Comparison of ENCODE assay signal across 8 mouse cellular contexts in genomic region chr9:59577401-59577800, GRCm38 (mm10). TPM values are rescaled to one million over a fixed set of nuclear protein-coding genes. Genes with fewer than 3 reads are reported as not detected.
A peak's percentile ranks its signal among the peaks of the same experiment; 100 is the strongest.
DNase-seq lines count a peak whose midpoint lies in the region; ATAC-seq and TF ChIP-seq lines count a peak whose summit lies in the region.

No protein-coding gene starts in this region.

- WGBS in kidney, postnatal 0 days: 14% methylated on average over 13 of the region's 13 CpGs
- 19% methylated on average over 13 of the region's 13 CpGs for WGBS in embryonic facial prominence, embryonic 10.5 days
- WGBS in hindbrain, embryonic 16.5 days: 16% methylated on average over 13 of the region's 13 CpGs
- WGBS in midbrain, embryonic 16.5 days: 14% methylated on average over 13 of the region's 13 CpGs

- ATAC-seq in kidney, postnatal 0 days (replicated peaks; ENCODE audit: low FRiP score, low read depth): no peak
- no peak for ATAC-seq in hindbrain, embryonic 16.5 days
- ATAC-seq in midbrain, embryonic 16.5 days: no peak

- H3K36me3 ChIP-seq in kidney, postnatal 0 days (ENCODE audit: insufficient read depth, low read length): no peaks in the 10 kb centered on the region
- H3K36me3 ChIP-seq in embryonic facial prominence, embryonic 10.5 days (replicated peaks): no peaks in the 10 kb centered on the region
- H3K36me3 ChIP-seq in hindbrain, embryonic 16.5 days (ENCODE audit: control insufficient read depth, insufficient read depth, low read length): no peaks in the 10 kb centered on the region
- no peaks in the 10 kb centered on the region for H3K36me3 ChIP-seq in midbrain, embryonic 16.5 days (ENCODE audit: control insufficient read depth, insufficient read depth, low read length)

- peak overlapping the region; percentile 51 for H3K4me2 ChIP-seq in kidney, postnatal 0 days (ENCODE audit: low read length)
- H3K4me2 ChIP-seq in hindbrain, embryonic 16.5 days (ENCODE audit: low read length): peak overlapping the region; percentile 82
- peak overlapping the region; percentile 57 for H3K4me2 ChIP-seq in midbrain, embryonic 16.5 days (ENCODE audit: low read length)

- no peak overlapping the region for H3K9ac ChIP-seq in kidney, postnatal 0 days (ENCODE audit: low read depth, low read length)
- peak overlapping the region; percentile 73 for H3K9ac ChIP-seq in hindbrain, embryonic 16.5 days (ENCODE audit: low read depth, low read length)
- peak overlapping the region; percentile 41; the same call in 1 of the 2 replicates for H3K9ac ChIP-seq in midbrain, embryonic 16.5 days (ENCODE audit: low read depth, low read length)

- 0 out of 2 replicates have a peak, but pooled peaks cover 3% of the 10 kb centered on the region for H3K4me1 ChIP-seq in kidney, postnatal 0 days (replicated peaks; ENCODE audit: insufficient read depth, low read length)
- peaks cover 17% of the 10 kb centered on the region for H3K4me1 ChIP-seq in embryonic facial prominence, embryonic 10.5 days
- peaks cover 12% of the 10 kb centered on the region for H3K4me1 ChIP-seq in hindbrain, embryonic 16.5 days (ENCODE audit: control insufficient read depth, insufficient read depth, low read depth, low read length)
- H3K4me1 ChIP-seq in midbrain, embryonic 16.5 days (ENCODE audit: control insufficient read depth, insufficient read depth, low read length): peaks cover 15% of the 10 kb centered on the region

- H3K27me3 ChIP-seq in kidney, postnatal 0 days (ENCODE audit: insufficient read depth, low read length): peaks cover 7% of the 10 kb centered on the region; the same call in 1 of the 2 replicates
- peaks cover 55% of the 10 kb centered on the region for H3K27me3 ChIP-seq in embryonic facial prominence, embryonic 10.5 days (replicated peaks; ENCODE audit: low read depth, poor library complexity, severe bottlenecking)
- H3K27me3 ChIP-seq in hindbrain, embryonic 16.5 days (replicated peaks; ENCODE audit: control insufficient read depth, insufficient read depth, low read length): no peaks in the 10 kb centered on the region
- peaks cover 3% of the 10 kb centered on the region; the same call in 1 of the 2 replicates for H3K27me3 ChIP-seq in midbrain, embryonic 16.5 days (ENCODE audit: control insufficient read depth, insufficient read depth, low read depth, low read length)

- H3K9me3 ChIP-seq in kidney, postnatal 0 days (replicated peaks; ENCODE audit: low read length): no peaks in the 10 kb centered on the region
- H3K9me3 ChIP-seq in embryonic facial prominence, embryonic 10.5 days: no peaks in the 10 kb centered on the region
- no peaks in the 10 kb centered on the region for H3K9me3 ChIP-seq in hindbrain, embryonic 16.5 days (ENCODE audit: control insufficient read depth, low read length)
- no peaks in the 10 kb centered on the region for H3K9me3 ChIP-seq in midbrain, embryonic 16.5 days (replicated peaks; ENCODE audit: control insufficient read depth, low read length, poor library complexity, severe bottlenecking)

- peak overlapping the region; percentile 35 for H3K4me3 ChIP-seq in kidney, postnatal 0 days (replicated peaks; ENCODE audit: low read depth, low read length)
- H3K4me3 ChIP-seq in embryonic facial prominence, embryonic 10.5 days: peak overlapping the region; percentile 53
- peak overlapping the region; percentile 55 for H3K4me3 ChIP-seq in hindbrain, embryonic 16.5 days (ENCODE audit: low read length)
- H3K4me3 ChIP-seq in midbrain, embryonic 16.5 days (ENCODE audit: low read depth, low read length): peak overlapping the region; percentile 57

- DNase-seq in kidney, postnatal 0 days (ENCODE audit: low spot score): no peak
- no peak for DNase-seq in kidney, adult 18-20 months
- DNase-seq in embryonic facial prominence, embryonic 10.5 days (ENCODE audit: low spot score): no peak
- no peak for DNase-seq in spleen, adult 18-20 months
- DNase-seq in gastrocnemius, adult 8-10 months (ENCODE audit: low spot score in 2 of 2): no peak
- DNase-seq in adrenal gland, postnatal 4 days (ENCODE audit: low spot score in 2 of 2): no peak

- TF ChIP-seq CTCF in kidney, postnatal 0 days (IDR thresholded peaks at IDR 0.05; ENCODE audit: low read depth): no peak

- no peak overlapping the region for H3K27ac ChIP-seq in kidney, postnatal 0 days
- H3K27ac ChIP-seq in embryonic facial prominence, embryonic 10.5 days (replicated peaks): no peak overlapping the region
- H3K27ac ChIP-seq in hindbrain, embryonic 16.5 days (ENCODE audit: low read depth, low read length): peak overlapping the region; percentile 68
- peak overlapping the region; percentile 50 for H3K27ac ChIP-seq in midbrain, embryonic 16.5 days (ENCODE audit: low read length)

RNA-seq across cellular contexts. Expression of gene Celf6, which starts 0.3 kb away (rescaled TPM):
- 0.05 and 0.14 TPM in 2 replicates for polyA plus RNA-seq in kidney, postnatal 0 days (2015; fragmentation: Nextera tagmentation; extraction: Ambion mirVana)
- 1.3 TPM in 2 replicates for polyA plus RNA-seq in embryonic facial prominence, embryonic 10.5 days (2016; fragmentation: Nextera tagmentation; extraction: Ambion mirVana)
- 46.6 and 52.6 TPM in 2 replicates for polyA plus RNA-seq in hindbrain, embryonic 16.5 days (2015; fragmentation: Nextera tagmentation; extraction: Ambion mirVana)
- polyA plus RNA-seq in midbrain, embryonic 16.5 days (2015; fragmentation: Nextera tagmentation; extraction: Ambion mirVana): 64.7 and 65.0 TPM in 2 replicates
- not detected for total RNA-seq in gastrocnemius, adult 8-10 months (2022)
- 10 to 100 TPM in 1 of 2 experiments, 1 to 10 TPM in 1; 8.0 to 11.5 TPM for total RNA-seq in adrenal gland, postnatal 4 days (2021)

RNA-seq across cellular contexts. Expression of gene Tmem202, which starts 37.8 kb away (rescaled TPM):
- polyA plus RNA-seq in kidney, postnatal 0 days (2015; fragmentation: Nextera tagmentation; extraction: Ambion mirVana): 0.11 TPM in 1 of 2 replicates, not detected in the other
- not detected in 2 replicates for polyA plus RNA-seq in embryonic facial prominence, embryonic 10.5 days (2016; fragmentation: Nextera tagmentation; extraction: Ambion mirVana)
- polyA plus RNA-seq in hindbrain, embryonic 16.5 days (2015; fragmentation: Nextera tagmentation; extraction: Ambion mirVana): 1.1 and 1.3 TPM in 2 replicates
- 0.94 and 0.97 TPM in 2 replicates for polyA plus RNA-seq in midbrain, embryonic 16.5 days (2015; fragmentation: Nextera tagmentation; extraction: Ambion mirVana)
- total RNA-seq in gastrocnemius, adult 8-10 months (2022): under 1 TPM in 3 of 4 experiments, not detected in 1; 0.36 to 0.86 (median 0.54) TPM
- 1 to 10 TPM; 1.3 to 2.0 TPM for total RNA-seq in adrenal gland, postnatal 4 days (2021)

RNA-seq across cellular contexts. Expression of gene Hexa, which starts 38.1 kb away (rescaled TPM):
- 57.0 and 62.7 TPM in 2 replicates for polyA plus RNA-seq in kidney, postnatal 0 days (2015; fragmentation: Nextera tagmentation; extraction: Ambion mirVana)
- polyA plus RNA-seq in embryonic facial prominence, embryonic 10.5 days (2016; fragmentation: Nextera tagmentation; extraction: Ambion mirVana): 42.5 and 43.2 TPM in 2 replicates
- 68.0 and 71.3 TPM in 2 replicates for polyA plus RNA-seq in hindbrain, embryonic 16.5 days (2015; fragmentation: Nextera tagmentation; extraction: Ambion mirVana)
- 60.4 and 62.4 TPM in 2 replicates for polyA plus RNA-seq in midbrain, embryonic 16.5 days (2015; fragmentation: Nextera tagmentation; extraction: Ambion mirVana)
- total RNA-seq in gastrocnemius, adult 8-10 months (2022): 10 to 100 TPM; 36.4 to 39.3 (median 39.1) TPM
- total RNA-seq in adrenal gland, postnatal 4 days (2021): 10 to 100 TPM; 74.9 to 81.7 TPM

RNA-seq across cellular contexts. Expression of gene Parp6, which starts 39.7 kb away (rescaled TPM):
- 15.7 and 16.1 TPM in 2 replicates for polyA plus RNA-seq in kidney, postnatal 0 days (2015; fragmentation: Nextera tagmentation; extraction: Ambion mirVana)
- 37.7 and 40.8 TPM in 2 replicates for polyA plus RNA-seq in embryonic facial prominence, embryonic 10.5 days (2016; fragmentation: Nextera tagmentation; extraction: Ambion mirVana)
- 197 and 213 TPM in 2 replicates for polyA plus RNA-seq in hindbrain, embryonic 16.5 days (2015; fragmentation: Nextera tagmentation; extraction: Ambion mirVana)
- polyA plus RNA-seq in midbrain, embryonic 16.5 days (2015; fragmentation: Nextera tagmentation; extraction: Ambion mirVana): 214 and 222 TPM in 2 replicates
- total RNA-seq in gastrocnemius, adult 8-10 months (2022): 10 to 100 TPM; 25.8 to 37.9 (median 26.4) TPM
- 10 to 100 TPM; 31.6 to 32.2 TPM for total RNA-seq in adrenal gland, postnatal 4 days (2021)

Comparison
In these comparisons a context has a peak if more than half of its experiments do, and no peak if none do; other contexts are left out.
1. H3K27ac ChIP-seq: peak in hindbrain, embryonic 16.5 days (single experiment) and midbrain, embryonic 16.5 days (single experiment); none in kidney, postnatal 0 days (single experiment) and embryonic facial prominence, embryonic 10.5 days (single experiment).
2. RNA of gene Celf6, which starts 0.3 kb away (polyA plus RNA-seq): 64.7 to 65.0 TPM in midbrain, embryonic 16.5 days and 46.6 to 52.6 TPM in hindbrain, embryonic 16.5 days; 1.3 TPM in embryonic facial prominence, embryonic 10.5 days and 0.05 to 0.14 TPM in kidney, postnatal 0 days; every median in the first group is over 10 times any median in the second.
3. Peak in every context shown above with its lines, with median percentiles within 50 percentile points of each other: H3K4me2 ChIP-seq and H3K4me3 ChIP-seq.